Mouse (Mus musculus): ENCODE results near the gene Serpine2. TPM values are rescaled to one million over a fixed set of nuclear protein-coding genes. Genes with fewer than 3 reads are reported as not detected.

Gene Serpine2
- polyA plus RNA-seq (2015; fragmentation: Nextera tagmentation; extraction: Ambion mirVana): 276 and 314 TPM in 2 replicates

- H3K4me2 ChIP-seq (replicated peaks): no peak within 1 kb of the TSS; the same call in 1 of the 2 replicates
These were observed at the start of gene Serpine2 for GRCm38 (mm10) chr1:79861130-79861942. Serpine2 (minus strand) TSS chr1:79861180.

GRCm38 (mm10) chr1:79907811-79908210, 46.8 kb upstream of the Serpine2 start:
- Histone ChIP-seq H3K27ac (replicated peaks) (no peak overlapping the region), H3K27me3 (no peaks in the 10 kb centered on the region), H3K9ac (no peak overlapping the region), H3K9me3 (replicated peaks) (no peaks in the 10 kb centered on the region), H3K4me3 (replicated peaks) (no peak overlapping the region), H3K36me3 (no peaks in the 10 kb centered on the region), H3K4me1 (no peaks in the 10 kb centered on the region), H3K4me2 (replicated peaks) (no peak overlapping the region)
- no peak for ATAC-seq (ENCODE audit: insufficient number of reproducible peaks, low FRiP score, low TSS enrichment, low read depth)
- WGBS: 73% methylated on average over 4 of the region's 4 CpGs

More at GRCm38 (mm10) chr1:79861130-79861942, at the start of gene Serpine2:
- WGBS: 17% methylated on average over 6 of the region's 6 CpGs
- H3K36me3 ChIP-seq: no peaks in the 10 kb centered on the region
- H3K4me3 ChIP-seq (replicated peaks): no peak within 1 kb of the TSS
- H3K4me1 ChIP-seq: peaks cover 37% of the 10 kb centered on the region
- no peak within 1 kb of the TSS for H3K9ac ChIP-seq
- no peaks in the 10 kb centered on the region for H3K27me3 ChIP-seq
- no peaks in the 10 kb centered on the region for H3K9me3 ChIP-seq (replicated peaks)
- ATAC-seq (ENCODE audit: insufficient number of reproducible peaks, low FRiP score, low TSS enrichment, low read depth): no peak
- peak within 1 kb of the TSS; percentile 34 for H3K27ac ChIP-seq (replicated peaks)

GRCm38 (mm10) chr1:79905241-79905640, 44.3 kb upstream of the Serpine2 start:
- no peaks in the 10 kb centered on the region for H3K36me3 ChIP-seq
- H3K4me1 ChIP-seq: no peaks in the 10 kb centered on the region
- H3K27me3 ChIP-seq: no peaks in the 10 kb centered on the region
- WGBS: 50% methylated on average over 3 of the region's 3 CpGs
- H3K9me3 ChIP-seq (replicated peaks): no peaks in the 10 kb centered on the region
- no peak overlapping the region for H3K4me2 ChIP-seq (replicated peaks)
- H3K9ac ChIP-seq: no peak overlapping the region
- H3K4me3 ChIP-seq (replicated peaks): no peak overlapping the region
- H3K27ac ChIP-seq (replicated peaks): no peak overlapping the region
- no peak for ATAC-seq (ENCODE audit: insufficient number of reproducible peaks, low FRiP score, low TSS enrichment, low read depth)

GRCm38 (mm10) chr1:79902901-79903300, 41.9 kb upstream of the Serpine2 start:
- no peak overlapping the region for H3K4me3 ChIP-seq (replicated peaks)
- H3K9ac ChIP-seq: no peak overlapping the region
- no peak for ATAC-seq (ENCODE audit: insufficient number of reproducible peaks, low FRiP score, low TSS enrichment, low read depth)
- no peaks in the 10 kb centered on the region for H3K36me3 ChIP-seq
- H3K27me3 ChIP-seq: no peaks in the 10 kb centered on the region
- no peak overlapping the region for H3K27ac ChIP-seq (replicated peaks)
- no peaks in the 10 kb centered on the region for H3K4me1 ChIP-seq
- no peak overlapping the region for H3K4me2 ChIP-seq (replicated peaks)
- no peaks in the 10 kb centered on the region for H3K9me3 ChIP-seq (replicated peaks)
- WGBS: 77% methylated on average over 2 of the region's 2 CpGs

- no peaks in the 10 kb centered on the region for H3K4me1 ChIP-seq
- ATAC-seq (ENCODE audit: insufficient number of reproducible peaks, low FRiP score, low TSS enrichment, low read depth): no peak
- no peaks in the 10 kb centered on the region for H3K9me3 ChIP-seq (replicated peaks)
- no peak overlapping the region for H3K27ac ChIP-seq (replicated peaks)
- H3K4me3 ChIP-seq (replicated peaks): no peak overlapping the region
- no peaks in the 10 kb centered on the region for H3K36me3 ChIP-seq
- H3K4me2 ChIP-seq (replicated peaks): no peak overlapping the region
- no peaks in the 10 kb centered on the region for H3K27me3 ChIP-seq
- no peak overlapping the region for H3K9ac ChIP-seq
- WGBS: 58% methylated on average over 3 of the region's 3 CpGs
These were observed 21.7 kb upstream of the Serpine2 start for GRCm38 (mm10) chr1:79882648-79883047.

- WGBS: 57% methylated on average over 3 of the region's 3 CpGs
- no peak for ATAC-seq (ENCODE audit: insufficient number of reproducible peaks, low FRiP score, low TSS enrichment, low read depth)
- no peak overlapping the region for H3K27ac ChIP-seq (replicated peaks)
- H3K4me1 ChIP-seq: no peaks in the 10 kb centered on the region
- H3K36me3 ChIP-seq: no peaks in the 10 kb centered on the region
- no peaks in the 10 kb centered on the region for H3K9me3 ChIP-seq (replicated peaks)
- H3K4me2 ChIP-seq (replicated peaks): no peak overlapping the region
- H3K9ac ChIP-seq: no peak overlapping the region
- no peaks in the 10 kb centered on the region for H3K27me3 ChIP-seq
- H3K4me3 ChIP-seq (replicated peaks): no peak overlapping the region
These were observed 13.8 kb upstream of the Serpine2 start for GRCm38 (mm10) chr1:79874741-79875140.

- 43% methylated on average over 12 of the region's 12 CpGs for WGBS
- Histone ChIP-seq H3K36me3 (no peaks in the 10 kb centered on the region), H3K9me3 (replicated peaks) (no peaks in the 10 kb centered on the region), H3K4me2 (replicated peaks) (no peak overlapping the region; the same call in 1 of the 2 replicates), H3K27me3 (no peaks in the 10 kb centered on the region), H3K9ac (no peak overlapping the region), H3K27ac (replicated peaks) (peak overlapping the region; percentile 34), H3K4me3 (replicated peaks) (no peak overlapping the region), H3K4me1 (peaks cover 37% of the 10 kb centered on the region)
- no peak for ATAC-seq (ENCODE audit: insufficient number of reproducible peaks, low FRiP score, low TSS enrichment, low read depth)
These were observed 455 bp downstream of the Serpine2 start for GRCm38 (mm10) chr1:79860411-79861039.

GRCm38 (mm10) chr1:79859975-79860374, 1.0 kb downstream of the Serpine2 start:
- Histone ChIP-seq H3K4me3 (replicated peaks) (no peak overlapping the region), H3K27ac (replicated peaks) (no peak overlapping the region), H3K4me1 (peaks cover 37% of the 10 kb centered on the region), H3K4me2 (replicated peaks) (no peak overlapping the region), H3K9me3 (replicated peaks) (no peaks in the 10 kb centered on the region), H3K36me3 (no peaks in the 10 kb centered on the region), H3K27me3 (no peaks in the 10 kb centered on the region), H3K9ac (no peak overlapping the region)
- ATAC-seq (ENCODE audit: insufficient number of reproducible peaks, low FRiP score, low TSS enrichment, low read depth): no peak
- WGBS: 75% methylated on average over 5 of the region's 5 CpGs

GRCm38 (mm10) chr1:79859026-79859425, 2.0 kb downstream of the Serpine2 start:
- Histone ChIP-seq H3K9ac (peak overlapping the region; percentile 83), H3K27me3 (no peaks in the 10 kb centered on the region), H3K36me3 (no peaks in the 10 kb centered on the region), H3K4me2 (replicated peaks) (peak overlapping the region; percentile 93), H3K27ac (replicated peaks) (no peak overlapping the region), H3K9me3 (replicated peaks) (no peaks in the 10 kb centered on the region), H3K4me3 (replicated peaks) (peak overlapping the region; percentile 65), H3K4me1 (peaks cover 37% of the 10 kb centered on the region)
- ATAC-seq (ENCODE audit: insufficient number of reproducible peaks, low FRiP score, low TSS enrichment, low read depth): no peak
- 24% methylated on average over 4 of the region's 4 CpGs for WGBS

- Histone ChIP-seq H3K27me3 (no peaks in the 10 kb centered on the region), H3K9ac (peak overlapping the region; percentile 83), H3K36me3 (no peaks in the 10 kb centered on the region), H3K9me3 (replicated peaks) (no peaks in the 10 kb centered on the region), H3K4me2 (replicated peaks) (peak overlapping the region; percentile 93), H3K4me3 (replicated peaks) (peak overlapping the region; percentile 65), H3K4me1 (peaks cover 37% of the 10 kb centered on the region), H3K27ac (replicated peaks) (no peak overlapping the region)
- under 1% methylated on average over 56 of the region's 76 CpGs for WGBS
- ATAC-seq (ENCODE audit: insufficient number of reproducible peaks, low FRiP score, low TSS enrichment, low read depth): peak; percentile 60
These were observed 2.5 kb downstream of the Serpine2 start for GRCm38 (mm10) chr1:79858389-79858994.

GRCm38 (mm10) chr1:79857681-79858388, 3.1 kb downstream of the Serpine2 start:
- WGBS: 2% methylated on average over 28 of the region's 32 CpGs
- H3K4me3 ChIP-seq (replicated peaks): peak overlapping the region; percentile 65
- H3K27ac ChIP-seq (replicated peaks): no peak overlapping the region
- H3K4me2 ChIP-seq (replicated peaks): peak overlapping the region; percentile 93
- peak; percentile 21 for ATAC-seq (ENCODE audit: insufficient number of reproducible peaks, low FRiP score, low TSS enrichment, low read depth)
- H3K9ac ChIP-seq: peak overlapping the region; percentile 83
- peaks cover 37% of the 10 kb centered on the region for H3K4me1 ChIP-seq
- no peaks in the 10 kb centered on the region for H3K9me3 ChIP-seq (replicated peaks)
- no peaks in the 10 kb centered on the region for H3K27me3 ChIP-seq
- no peaks in the 10 kb centered on the region for H3K36me3 ChIP-seq

Measured in embryonic facial prominence, embryonic 15.5 days (tissue).